Mouse (Mus musculus): Measurements from ENCODE around the gene Zfp317. TPM values are rescaled to one million over a fixed set of nuclear protein-coding genes. Genes with fewer than 3 reads are reported as not detected.
"Not testable (repeated sequence)": the region's sequence is repeated elsewhere in the genome, so short reads cannot be mapped to it uniquely, and the experiment has no call there.

Gene Zfp317
- total RNA-seq (2021), result 10 to 100 TPM; 10.3 to 11.1 TPM
- long read RNA-seq, experiment 1, partial matches to known transcripts, result 0 of 7 reads
- long read RNA-seq, experiment 1, other reads (novel, unspliced or antisense), result 7 of 7 reads
- long read RNA-seq, experiment 2, partial matches to known transcripts, result 0 of 15 reads
- long read RNA-seq, experiment 2, other reads (novel, unspliced or antisense), result 15 of 15 reads

GRCm38 (mm10) chr9:19621843-19622822 is at the start of gene Zfp317:
Gene Zfp317 (plus strand): TSS chr9:19622102.
- DNase-seq, result peak; percentile 79
- intact Hi-C loops (cut with DNase I; ENCODE audit: low total_unique reads), result no loop called here

GRCm38 (mm10) chr9:19582317-19582716 is 39.6 kb upstream of the Zfp317 start, which contains the start of gene Olfr855:
Gene Olfr855 (plus strand): TSS chr9:19582617.
- intact Hi-C loops (cut with DNase I; ENCODE audit: low total_unique reads), result no loop called here
- no peak for DNase-seq

GRCm38 (mm10) chr9:19621297-19621696 is 605 bp upstream of the Zfp317 start:
- intact Hi-C loops (cut with DNase I; ENCODE audit: low total_unique reads), result no loop called here

GRCm38 (mm10) chr9:19629574-19629973 is 7.7 kb downstream of the Zfp317 start:
- intact Hi-C loops (cut with DNase I; ENCODE audit: low total_unique reads), result no loop called here

More at GRCm38 (mm10) chr9:19621297-19621696, 605 bp upstream of the Zfp317 start:
- no peak for DNase-seq

GRCm38 (mm10) chr9:19645193-19645592 is 23.3 kb downstream of the Zfp317 start:
- no peak for DNase-seq
- intact Hi-C loops (cut with DNase I; ENCODE audit: low total_unique reads), result no loop called here

More at GRCm38 (mm10) chr9:19629574-19629973, 7.7 kb downstream of the Zfp317 start:
- no peak for DNase-seq

GRCm38 (mm10) chr9:19690281-19690680 is 68.4 kb downstream of the Zfp317 start:
- DNase-seq, result no peak
- intact Hi-C loops (cut with DNase I; ENCODE audit: low total_unique reads), result no loop called here

- intact Hi-C loops (cut with DNase I; ENCODE audit: low total_unique reads), result no loop called here
- DNase-seq, result no peak
Measured at GRCm38 (mm10) chr9:19691426-19691825, 69.5 kb downstream of the Zfp317 start.

GRCm38 (mm10) chr9:19692430-19692829 is 70.5 kb downstream of the Zfp317 start:
- DNase-seq, result no peak
- intact Hi-C loops (cut with DNase I; ENCODE audit: low total_unique reads), result no loop called here

- DNase-seq; intact Hi-C loops (cut with DNase I; ENCODE audit: low total_unique reads): not testable (repeated sequence)
Measured at GRCm38 (mm10) chr9:19694285-19694684, 72.4 kb downstream of the Zfp317 start.

- intact Hi-C loops (cut with DNase I; ENCODE audit: low total_unique reads); DNase-seq: not testable (repeated sequence)
Measured at GRCm38 (mm10) chr9:19694898-19695379, 73.0 kb downstream of the Zfp317 start.

Other genes with a start within 250 kb of the Zfp317 start
- not detected for gene Olfr847, start 243.4 kb upstream of the Zfp317 start, total RNA-seq (2021)
- not detected for gene Olfr849, start 181.8 kb upstream of the Zfp317 start, total RNA-seq (2021)
- gene Olfr850, start 143.9 kb upstream of the Zfp317 start, total RNA-seq (2021), result not detected
- not detected for gene Olfr851, start 128.8 kb upstream of the Zfp317 start, total RNA-seq (2021)
- gene Olfr853, start 81.0 kb upstream of the Zfp317 start, total RNA-seq (2021), result not detected
- gene Olfr854, start 54.7 kb upstream of the Zfp317 start, total RNA-seq (2021), result not detected
- gene Olfr855, start 39.5 kb upstream of the Zfp317 start, total RNA-seq (2021), result not detected
- not detected for gene Olfr857, start 87.3 kb downstream of the Zfp317 start, total RNA-seq (2021)
- not detected for gene Olfr58, start 158.2 kb downstream of the Zfp317 start, total RNA-seq (2021)
- gene Olfr859, start 182.8 kb downstream of the Zfp317 start, total RNA-seq (2021), result not detected
- not detected for gene Olfr860, start 227.6 kb downstream of the Zfp317 start, total RNA-seq (2021)